Mouse (Mus musculus) E14TG2a.4 (cell line): Measurements from ENCODE around the gene Edn1.

Experiments
- H3K27me3 ChIP-seq: 2 replicates; pipeline ENCODE4 v1.6.1; 2014; ENCODE audit warnings: low read length, control low read depth; ENCODE audit not compliant: insufficient read depth
- H3K36me3 ChIP-seq: 2 replicates; pipeline ENCODE4 v1.6.1; 2014; ENCODE audit warnings: low read length, control low read depth; ENCODE audit not compliant: insufficient read depth
- H3K4me1 ChIP-seq: replicated peaks from 2 replicates; pipeline ENCODE4 v1.6.1; 2014; ENCODE audit warnings: low read depth, low read length, control low read depth
- H3K4me3 ChIP-seq: replicated peaks from 2 replicates; pipeline ENCODE4 v1.5.1; 2014; ENCODE audit warnings: mild to moderate bottlenecking, low read length
- H3K9me3 ChIP-seq: 2 replicates; pipeline ENCODE4 v1.6.1; 2014; ENCODE audit warnings: low read length, control low read depth
- CTCF ChIP-seq: conservative IDR thresholded peaks from 2 replicates; pipeline ENCODE4 v1.5.1; 2014; ENCODE audit warnings: low read length
- NANOG ChIP-seq: IDR thresholded peaks from 2 replicates; pipeline ENCODE4 v1.6.1; 2014; ENCODE audit warnings: borderline replicate concordance, low read length, mixed read lengths
- POU5F1 ChIP-seq: IDR thresholded peaks from 2 replicates; pipeline ENCODE4 v1.6.1; 2014; ENCODE audit warnings: low read length, borderline replicate concordance

The Edn1 gene

GRCm38 (mm10) chr13:42306870-42307800 lies 5.9 kb downstream of the Edn1 start:
- Histone ChIP-seq H3K9me3 (no peaks in the 10 kb centered on the region), H3K4me3 (no peak overlapping the region), H3K4me1 (peaks cover 40% of the 10 kb centered on the region), H3K36me3 (peaks cover 5% of the 10 kb centered on the region; the same call in 1 of the 2 replicates), H3K27me3 (peaks cover 34% of the 10 kb centered on the region)
- TF ChIP-seq NANOG (no peak), POU5F1 (no peak), CTCF (no peak)

GRCm38 (mm10) chr13:42308368-42309103 lies 7.3 kb downstream of the Edn1 start:
- no peaks in the 10 kb centered on the region for H3K9me3 ChIP-seq
- no peak overlapping the region for H3K4me3 ChIP-seq
- TF ChIP-seq CTCF (no peak), NANOG (no peak), POU5F1 (no peak)
- H3K27me3 ChIP-seq: peaks cover 20% of the 10 kb centered on the region
- H3K4me1 ChIP-seq: peaks cover 27% of the 10 kb centered on the region
- H3K36me3 ChIP-seq: peaks cover 5% of the 10 kb centered on the region; the same call in 1 of the 2 replicates

- Histone ChIP-seq H3K9me3 (no peaks in the 10 kb centered on the region), H3K27me3 (peaks cover 10% of the 10 kb centered on the region), H3K36me3 (peaks cover 5% of the 10 kb centered on the region; the same call in 1 of the 2 replicates), H3K4me1 (peaks cover 25% of the 10 kb centered on the region), H3K4me3 (no peak overlapping the region)
- TF ChIP-seq CTCF (no peak), NANOG (no peak), POU5F1 (no peak)
These were observed 8.5 kb downstream of the Edn1 start for GRCm38 (mm10) chr13:42309804-42310203.

- H3K27me3 ChIP-seq: 0 out of 2 replicates have a peak, but pooled peaks cover 3% of the 10 kb centered on the region
- H3K4me3 ChIP-seq: no peak overlapping the region
- no peaks in the 10 kb centered on the region for H3K4me1 ChIP-seq
- H3K9me3 ChIP-seq: no peaks in the 10 kb centered on the region
- TF ChIP-seq NANOG (no peak), CTCF (no peak), POU5F1 (no peak)
- H3K36me3 ChIP-seq: no peaks in the 10 kb centered on the region
These were observed 14.4 kb downstream of the Edn1 start for GRCm38 (mm10) chr13:42315628-42316027.

- Histone ChIP-seq H3K9me3 (no peaks in the 10 kb centered on the region), H3K4me3 (no peak overlapping the region), H3K27me3 (no peaks in the 10 kb centered on the region), H3K4me1 (no peaks in the 10 kb centered on the region), H3K36me3 (no peaks in the 10 kb centered on the region)
- TF ChIP-seq NANOG (no peak), POU5F1 (no peak), CTCF (no peak)
These were observed 16.5 kb downstream of the Edn1 start for GRCm38 (mm10) chr13:42317808-42318207.

- TF ChIP-seq CTCF (no peak), NANOG (no peak), POU5F1 (no peak)
- Histone ChIP-seq H3K4me1 (0 out of 2 replicates have a peak, but pooled peaks cover 3% of the 10 kb centered on the region), H3K4me3 (no peak overlapping the region), H3K27me3 (no peaks in the 10 kb centered on the region), H3K36me3 (no peaks in the 10 kb centered on the region), H3K9me3 (peaks cover 8% of the 10 kb centered on the region)
These were observed 27.3 kb downstream of the Edn1 start for GRCm38 (mm10) chr13:42328576-42328975.

- TF ChIP-seq NANOG (no peak), POU5F1 (no peak), CTCF (no peak)
- Histone ChIP-seq H3K27me3 (no peaks in the 10 kb centered on the region), H3K4me1 (0 out of 2 replicates have a peak, but pooled peaks cover 3% of the 10 kb centered on the region), H3K36me3 (no peaks in the 10 kb centered on the region), H3K9me3 (peaks cover 8% of the 10 kb centered on the region), H3K4me3 (no peak overlapping the region)
These were observed 29.8 kb downstream of the Edn1 start for GRCm38 (mm10) chr13:42331104-42331503.

- H3K4me1 ChIP-seq: peaks cover 7% of the 10 kb centered on the region
- H3K9me3 ChIP-seq: no peaks in the 10 kb centered on the region
- no peaks in the 10 kb centered on the region for H3K36me3 ChIP-seq
- TF ChIP-seq CTCF: no peak
- TF ChIP-seq POU5F1: no peak
- no peak for TF ChIP-seq NANOG
- H3K4me3 ChIP-seq: no peak overlapping the region
- H3K27me3 ChIP-seq: no peaks in the 10 kb centered on the region
These were observed 33.7 kb downstream of the Edn1 start for GRCm38 (mm10) chr13:42334981-42335380.
